Mouse (Mus musculus) MEL (cell line): ENCODE data around the gene Gm21970. TPM values are rescaled to one million over a fixed set of nuclear protein-coding genes. Genes with fewer than 3 reads are reported as not detected.
A peak's percentile ranks its signal among the peaks of the same experiment; 100 is the strongest.

Experiments
- DNase-seq: peaks from one replicate; pipeline ENCODE4 v3.0.0; 2011; ENCODE audit warnings: low read depth, low spot score
- H3K27ac ChIP-seq: 2 replicates; pipeline ENCODE4 v1.5.1; 2012; ENCODE audit warnings: low read depth, mild to moderate bottlenecking, control low read depth, low read length, moderate library complexity; ENCODE audit not compliant: control insufficient read depth
- H3K27me3 ChIP-seq, 2 experiments: fragments of 150-350 bp in 1 of 2; sonication (generic) in 1 of 2; 2 replicates each; pipeline ENCODE4 v1.6.1; 2012; ENCODE audit warnings: low read length in 2 of 2, mild to moderate bottlenecking in 2 of 2, improper control_type of control experiment in 1 of 2, moderate library complexity in 1 of 2; ENCODE audit not compliant: insufficient read depth in 2 of 2, control insufficient read depth in 1 of 2
- H3K36me3 ChIP-seq, 2 experiments: 2 replicates each; pipeline ENCODE4 v1.6.1; 2012 to 2014; ENCODE audit warnings: low read length in 2 of 2, improper control_type of control experiment in 1 of 2, inconsistent platforms in 1 of 2, mild to moderate bottlenecking in 1 of 2; ENCODE audit not compliant: insufficient read depth in 2 of 2, control insufficient read depth in 1 of 2
- H3K4me1 ChIP-seq, 2 experiments: fragments of 150-350 bp in 1 of 2; sonication (generic) in 1 of 2; 2 replicates each; pipeline ENCODE4 v1.6.1; 2012; ENCODE audit warnings: low read length in 2 of 2, improper control_type of control experiment in 1 of 2, mild to moderate bottlenecking in 1 of 2; ENCODE audit not compliant: insufficient read depth in 2 of 2, control insufficient read depth in 1 of 2
- H3K4me3 ChIP-seq, 2 experiments: fragments of 150-350 bp in 1 of 2; sonication (generic) in 1 of 2; 2 replicates each; pipeline ENCODE4 v1.5.1; 2012; ENCODE audit warnings: low read depth in 2 of 2, low read length in 2 of 2, mild to moderate bottlenecking in 2 of 2, moderate library complexity in 2 of 2, control low read depth in 1 of 2, improper control_type of control experiment in 1 of 2; ENCODE audit not compliant: control insufficient read depth in 1 of 2, insufficient read depth in 1 of 2
- H3K79me2 ChIP-seq: 2 replicates; pipeline ENCODE4 v1.6.1; 2012; ENCODE audit warnings: mild to moderate bottlenecking, low read length, moderate library complexity; ENCODE audit not compliant: control insufficient read depth, poor library complexity, insufficient read depth
- H3K9ac ChIP-seq: 2 replicates; pipeline ENCODE4 v1.6.1; 2012; ENCODE audit warnings: low read depth, mild to moderate bottlenecking, control low read depth, low read length, moderate library complexity; ENCODE audit not compliant: control insufficient read depth, poor library complexity, severe bottlenecking
- H3K9me3 ChIP-seq: fragments of 150-350 bp; sonication (generic); replicated peaks from 2 replicates; pipeline ENCODE4 v1.6.1; 2012; ENCODE audit warnings: mild to moderate bottlenecking, low read length, improper control_type of control experiment, moderate library complexity; ENCODE audit not compliant: insufficient read depth
- CHD1 ChIP-seq: IDR thresholded peaks from 2 replicates; pipeline ENCODE4 v1.6.1; 2012; ENCODE audit warnings: low read depth, mild to moderate bottlenecking, inconsistent platforms, low read length, improper control_type of control experiment
- ETS1 ChIP-seq: IDR thresholded peaks from 2 replicates; pipeline ENCODE4 v1.6.1; 2012; ENCODE audit warnings: low read depth, mild to moderate bottlenecking, inconsistent platforms, low read length, improper control_type of control experiment, moderate library complexity
- GABPA ChIP-seq: IDR thresholded peaks from 2 replicates; pipeline ENCODE4 v1.6.1; 2012; ENCODE audit warnings: low read depth, mild to moderate bottlenecking, inconsistent platforms, low read length, improper control_type of control experiment, moderate library complexity
- KAT2A ChIP-seq: conservative IDR thresholded peaks from 2 replicates; pipeline ENCODE4 v1.6.1; 2012; ENCODE audit warnings: low read depth, low read length, improper control_type of control experiment, inconsistent platforms
- MYB ChIP-seq: IDR thresholded peaks from 2 replicates; pipeline ENCODE4 v1.6.1; 2011; ENCODE audit warnings: mild to moderate bottlenecking, low read depth, low read length, improper control_type of control experiment
- MYC ChIP-seq: IDR thresholded peaks from 2 replicates; pipeline ENCODE4 v1.6.1; 2011; ENCODE audit warnings: low read depth, mild to moderate bottlenecking, low read length, improper control_type of control experiment, moderate library complexity
- SIN3A ChIP-seq: IDR thresholded peaks from 2 replicates; pipeline ENCODE4 v1.6.1; 2012; ENCODE audit warnings: low read length, improper control_type of control experiment, inconsistent platforms
- SMC3 ChIP-seq: IDR thresholded peaks from 2 replicates; pipeline ENCODE4 v1.6.1; 2011; ENCODE audit warnings: low read depth, low read length, improper control_type of control experiment
- TAL1 ChIP-seq: IDR thresholded peaks from 2 replicates; pipeline ENCODE4 v1.6.1; 2012; ENCODE audit warnings: mild to moderate bottlenecking, inconsistent platforms, low read length, moderate library complexity, mixed read lengths
- USF1 ChIP-seq: IDR thresholded peaks from 2 replicates; pipeline ENCODE4 v1.6.1; 2014; ENCODE audit warnings: low read depth, mild to moderate bottlenecking, inconsistent platforms, low read length, improper control_type of control experiment, moderate library complexity
- ZMIZ1 ChIP-seq: IDR thresholded peaks from 2 replicates; pipeline ENCODE4 v1.6.1; 2012; ENCODE audit warnings: low read depth, mild to moderate bottlenecking, inconsistent platforms, low read length, improper control_type of control experiment, moderate library complexity
- ZNF384 ChIP-seq: IDR thresholded peaks from 2 replicates; pipeline ENCODE4 v1.6.1; 2012; ENCODE audit warnings: low read depth, mild to moderate bottlenecking, inconsistent platforms, low read length, improper control_type of control experiment
- polyA plus RNA-seq, 2 experiments: library from polyadenylated mRNA; stranded (reverse) in 1 of 2; unstranded in 1 of 2; fragments of >175 nt in 1 of 2; fragments of >200 nt in 1 of 2; gene quantifications; 2 replicates each; pipeline versions ENCODE4 v1.2.1 to v1.2.4; 2012; ENCODE audit warnings: low replicate concordance in 2 of 2, low read depth in 1 of 2; ENCODE audit not compliant: insufficient read length in 2 of 2, insufficient read depth in 1 of 2, missing spikeins in 1 of 2
- total RNA-seq: library from RNA; depleted of rRNA; stranded (reverse); fragments of 300-350 nt; gene quantifications from 2 replicates; pipeline ENCODE4 v1.2.3, GENCODE M21; 2012

Gm21970 gene
- total and polyA plus RNA-seq, 3 experiments = not detected

DNA sequence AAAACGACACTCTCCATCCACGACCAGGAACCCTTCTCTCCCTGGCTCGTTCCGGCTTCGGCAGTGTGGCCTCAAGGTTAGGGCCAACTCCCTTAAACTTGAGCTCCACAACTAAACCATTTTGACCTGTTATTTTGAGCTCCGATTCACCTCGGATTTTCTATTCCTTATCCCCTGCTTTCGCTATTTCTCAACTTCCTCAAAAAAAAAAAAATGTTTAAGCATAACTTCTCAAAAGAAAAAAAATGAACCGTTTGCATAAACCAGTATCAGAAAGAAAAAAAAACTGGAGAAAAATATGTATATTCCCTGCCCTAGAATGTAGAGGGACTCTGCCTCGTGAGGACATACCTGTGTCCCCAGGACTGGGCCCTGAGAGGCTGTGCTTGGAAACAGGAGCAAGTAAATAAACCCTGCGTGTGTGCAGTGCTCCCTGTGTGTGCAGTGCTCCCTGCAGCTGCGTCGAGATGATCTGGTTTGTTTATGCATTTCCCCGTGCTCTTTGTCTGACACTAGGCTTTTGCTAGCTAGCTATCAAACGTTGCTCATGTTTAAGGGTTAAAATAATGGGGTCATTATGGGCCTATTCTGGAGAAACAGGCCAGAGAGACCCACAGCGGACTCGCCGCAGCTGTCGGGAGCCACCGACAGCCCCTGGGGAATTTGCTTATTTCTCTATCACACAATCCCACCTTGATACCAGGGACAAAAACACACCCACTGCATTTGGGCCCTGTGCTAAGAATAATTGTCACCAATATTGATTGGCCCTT is 43.8 kb upstream of the Gm21970 start:
- H3K4me3 ChIP-seq = no peak overlapping the region
- peaks cover 0 to 8% of the 10 kb centered on the region in 2 experiments; a peak in 2 of 4 replicates for H3K36me3 ChIP-seq
- H3K9ac ChIP-seq = no peak overlapping the region
- TF ChIP-seq SMC3 (no peak), USF1 (no peak), KAT2A (no peak), TAL1 (no peak), ZNF384 (peak; percentile 72)
- H3K9me3 ChIP-seq = no peaks in the 10 kb centered on the region
- H3K4me1 ChIP-seq = peaks cover 3 to 4% of the 10 kb centered on the region in 2 experiments; a peak in 3 of 4 replicates
- no peak for DNase-seq
- no peaks in the 10 kb centered on the region; the same call in 1 of the 2 replicates for H3K79me2 ChIP-seq
- no peaks in the 10 kb centered on the region for H3K27me3 ChIP-seq
- no peak overlapping the region for H3K27ac ChIP-seq

GRCm38 (mm10) chr16:91348264-91348565 is 43.3 kb upstream of the Gm21970 start:
- Histone ChIP-seq H3K79me2 (no peaks in the 10 kb centered on the region; the same call in 1 of the 2 replicates), H3K9me3 (no peaks in the 10 kb centered on the region), H3K36me3 (peaks cover 0 to 12% of the 10 kb centered on the region in 2 experiments; a peak in 2 of 4 replicates), H3K4me1 (peaks cover 6 to 8% of the 10 kb centered on the region in 2 experiments), H3K4me3 (no peak overlapping the region), H3K27ac (no peak overlapping the region), H3K27me3 (no peaks in the 10 kb centered on the region), H3K9ac (no peak overlapping the region)
- no peak for TF ChIP-seq MYB
- TF ChIP-seq SIN3A = no peak
- no peak for TF ChIP-seq ZMIZ1
- DNase-seq = no peak

DNA sequence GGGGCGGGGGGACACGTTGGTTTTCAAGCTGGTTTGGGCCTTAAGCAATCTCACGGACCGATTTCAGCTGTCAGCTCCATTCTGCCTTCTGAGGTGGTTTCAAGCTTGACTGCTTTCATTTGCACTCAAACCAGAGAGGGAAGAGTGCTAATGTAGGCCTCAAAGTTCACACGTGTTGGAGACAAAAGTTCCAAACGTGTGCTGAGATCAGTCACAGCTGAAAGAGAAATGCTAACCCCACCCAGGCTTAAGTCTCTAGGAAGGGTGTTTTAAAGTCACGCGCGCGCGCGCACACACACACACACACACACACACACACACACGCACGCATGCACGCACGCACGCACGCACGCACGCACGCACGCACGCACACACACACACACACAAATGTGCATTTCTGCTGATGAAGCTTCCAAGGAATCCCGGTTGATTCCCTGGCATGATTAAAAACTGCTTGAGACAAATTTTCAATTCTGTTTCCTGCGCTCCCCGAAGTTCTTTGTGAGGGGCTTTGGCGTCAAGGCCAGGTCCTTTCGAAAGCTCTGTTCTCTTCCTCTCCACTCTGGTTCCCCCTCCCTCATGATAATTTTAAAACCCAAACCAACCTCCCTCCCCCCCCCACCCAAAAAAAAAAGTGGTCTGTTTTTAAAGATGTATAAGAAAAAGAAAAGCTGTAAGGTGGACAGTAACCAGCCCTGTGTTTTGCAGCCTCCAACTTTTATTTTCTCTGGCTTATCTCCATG is 42.8 kb upstream of the Gm21970 start:
- TF ChIP-seq TAL1 (no peak), CHD1 (no peak), MYC (no peak), ETS1 (no peak), GABPA (no peak)
- Histone ChIP-seq H3K9me3 (no peaks in the 10 kb centered on the region), H3K36me3 (peaks cover 0 to 17% of the 10 kb centered on the region in 2 experiments; a peak in 2 of 4 replicates), H3K4me1 (peaks cover 11 to 13% of the 10 kb centered on the region in 2 experiments), H3K79me2 (no peaks in the 10 kb centered on the region; the same call in 1 of the 2 replicates), H3K27ac (no peak overlapping the region), H3K4me3 (no peak overlapping the region), H3K27me3 (no peaks in the 10 kb centered on the region), H3K9ac (no peak overlapping the region)
- no peak for DNase-seq
